Mouse (Mus musculus): ENCODE measurements around the gene Bscl2.
"Not testable (repeated sequence)": the region's sequence is repeated elsewhere in the genome, so short reads cannot be mapped to it uniquely, and the experiment has no call there.

Gene Bscl2

DNA sequence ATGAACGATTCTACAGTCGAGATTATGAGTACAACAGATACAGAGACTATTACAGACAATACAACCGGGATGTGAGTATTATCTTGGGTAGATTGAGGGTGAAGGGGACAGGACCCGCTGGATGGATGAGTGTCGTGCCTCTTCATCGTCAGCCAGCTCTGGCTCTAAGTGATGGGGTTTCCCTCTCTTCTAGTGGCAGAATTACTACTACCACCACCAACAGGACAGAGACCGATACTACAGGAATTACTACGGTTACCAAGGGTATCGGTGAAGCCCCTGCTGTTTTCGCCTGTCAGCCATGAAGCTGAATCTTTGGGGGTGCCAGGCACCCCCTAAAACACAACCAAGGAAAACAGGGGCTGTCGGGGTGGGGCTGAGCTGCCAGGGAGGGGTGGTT, 6.0 kb upstream of the Bscl2 start:
- no peak for DNase-seq

DNA sequence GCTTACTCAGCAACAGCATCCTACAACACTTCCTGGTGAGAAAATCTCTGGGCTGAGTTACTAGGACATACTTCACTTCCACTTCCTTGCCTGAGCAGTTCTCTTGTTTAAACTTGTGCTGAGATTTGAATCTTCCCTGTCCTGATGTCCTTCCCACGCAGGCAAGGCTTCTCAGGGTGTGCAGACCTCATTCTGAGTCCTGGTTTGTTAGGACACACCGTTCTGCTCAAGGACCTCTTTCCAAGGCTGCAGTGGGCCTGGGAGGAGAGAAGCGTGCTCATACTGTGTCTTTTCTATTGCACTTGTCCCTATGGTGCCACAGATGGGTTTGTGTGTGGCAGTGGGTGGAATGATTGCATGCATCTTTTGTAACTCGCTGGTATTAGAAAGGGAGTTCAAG, 4.3 kb upstream of the Bscl2 start:
- no peak for DNase-seq

DNA sequence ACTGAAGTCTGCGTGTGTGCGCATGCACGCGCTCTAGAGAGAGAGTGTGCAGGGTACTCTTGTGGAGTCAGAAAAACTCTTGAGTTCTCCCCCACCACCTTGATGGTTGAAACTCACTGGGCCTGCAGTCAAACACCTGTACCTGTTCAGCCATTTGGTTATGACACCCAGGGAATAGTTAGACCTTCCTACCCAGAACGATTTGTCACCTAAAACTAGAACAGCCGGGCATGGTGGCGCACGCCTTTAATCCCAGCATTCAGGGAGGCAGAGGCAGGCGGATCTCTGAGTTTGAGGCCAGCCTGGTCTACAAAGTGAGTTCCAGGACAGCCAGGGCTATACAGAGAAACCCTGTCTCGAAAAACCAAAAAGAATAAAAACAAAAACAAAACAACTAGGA, 940 bp upstream of the Bscl2 start:
- DNase-seq: not testable (repeated sequence)

DNA sequence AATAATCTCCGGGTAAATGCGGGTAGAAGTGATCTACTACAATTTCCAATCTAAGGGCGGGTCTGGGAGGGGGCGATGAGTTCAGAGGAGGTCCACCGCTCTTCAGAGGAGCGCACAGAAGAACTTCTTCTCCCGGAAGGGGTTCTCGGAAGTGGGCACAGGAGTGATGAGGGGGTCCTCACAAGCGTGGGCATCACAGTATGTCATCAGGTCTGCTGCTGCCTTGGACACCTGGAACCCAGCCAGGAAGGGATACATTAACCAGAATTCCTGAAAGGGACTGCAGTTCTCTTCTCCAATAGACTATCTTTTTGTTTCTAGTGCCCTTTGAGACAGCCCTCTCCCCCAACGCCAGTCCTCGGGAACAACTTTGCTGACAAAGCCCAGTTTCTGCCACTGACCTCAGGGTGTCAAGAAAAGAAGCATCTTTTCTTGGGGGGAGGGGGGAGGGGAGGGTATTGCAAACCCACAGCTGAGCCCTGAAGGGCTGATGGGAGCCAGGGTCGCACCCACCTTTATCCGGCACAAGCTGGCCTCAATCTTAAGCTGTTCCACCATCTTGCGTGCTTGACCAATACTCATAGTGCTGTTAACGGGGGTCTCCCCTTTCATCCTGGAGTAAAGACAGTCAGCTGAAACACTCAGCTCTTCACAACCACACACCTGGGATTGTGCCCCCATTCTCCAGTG, 919 bp downstream of the Bscl2 start:
- DNase-seq: peak; percentile 69 to 74

DNA sequence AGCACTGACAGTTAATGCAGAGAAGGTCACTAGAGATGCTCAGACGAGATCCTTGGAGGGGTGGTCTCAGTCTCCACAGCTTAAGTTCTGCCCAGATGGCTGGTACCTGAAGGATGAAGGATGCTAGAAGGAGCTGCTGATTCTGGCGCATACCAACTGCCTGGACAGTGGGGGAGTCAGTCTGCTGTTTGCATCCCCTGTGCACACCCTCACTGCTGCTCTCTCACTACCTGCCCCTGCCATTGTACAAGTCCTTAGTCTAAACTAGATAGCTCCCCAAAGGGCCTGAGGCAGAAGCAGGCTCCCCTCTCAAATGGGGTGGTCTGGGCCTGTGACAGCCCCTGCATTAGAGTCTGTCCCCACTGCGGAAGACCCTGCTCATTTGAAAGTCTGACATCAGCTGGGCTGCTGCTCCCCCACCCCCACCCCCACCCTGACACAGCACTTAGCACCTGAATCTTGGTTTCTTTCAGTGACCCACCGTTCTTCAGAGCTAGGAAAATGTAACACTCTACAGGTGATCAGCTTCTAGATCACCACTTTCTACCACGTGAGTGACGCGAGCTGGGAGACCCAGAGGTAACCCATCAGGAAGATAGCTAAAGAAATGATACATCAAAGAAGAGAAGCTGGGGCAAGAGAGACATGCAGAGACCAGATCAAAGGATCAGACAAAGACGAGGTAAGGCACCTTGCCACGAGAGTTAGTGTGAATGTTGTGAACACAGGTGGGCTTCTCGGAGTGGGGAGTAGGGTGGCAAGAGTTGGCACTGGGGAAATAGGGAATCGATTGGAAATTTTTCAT, 2.0 kb downstream of the Bscl2 start, which contains the start of gene Gng3:
Gene Gng3, minus strand, starts transcription at position 92 of the 805 bp plus-strand sequence.
- DNase-seq: peak; percentile 89 to 92

DNA sequence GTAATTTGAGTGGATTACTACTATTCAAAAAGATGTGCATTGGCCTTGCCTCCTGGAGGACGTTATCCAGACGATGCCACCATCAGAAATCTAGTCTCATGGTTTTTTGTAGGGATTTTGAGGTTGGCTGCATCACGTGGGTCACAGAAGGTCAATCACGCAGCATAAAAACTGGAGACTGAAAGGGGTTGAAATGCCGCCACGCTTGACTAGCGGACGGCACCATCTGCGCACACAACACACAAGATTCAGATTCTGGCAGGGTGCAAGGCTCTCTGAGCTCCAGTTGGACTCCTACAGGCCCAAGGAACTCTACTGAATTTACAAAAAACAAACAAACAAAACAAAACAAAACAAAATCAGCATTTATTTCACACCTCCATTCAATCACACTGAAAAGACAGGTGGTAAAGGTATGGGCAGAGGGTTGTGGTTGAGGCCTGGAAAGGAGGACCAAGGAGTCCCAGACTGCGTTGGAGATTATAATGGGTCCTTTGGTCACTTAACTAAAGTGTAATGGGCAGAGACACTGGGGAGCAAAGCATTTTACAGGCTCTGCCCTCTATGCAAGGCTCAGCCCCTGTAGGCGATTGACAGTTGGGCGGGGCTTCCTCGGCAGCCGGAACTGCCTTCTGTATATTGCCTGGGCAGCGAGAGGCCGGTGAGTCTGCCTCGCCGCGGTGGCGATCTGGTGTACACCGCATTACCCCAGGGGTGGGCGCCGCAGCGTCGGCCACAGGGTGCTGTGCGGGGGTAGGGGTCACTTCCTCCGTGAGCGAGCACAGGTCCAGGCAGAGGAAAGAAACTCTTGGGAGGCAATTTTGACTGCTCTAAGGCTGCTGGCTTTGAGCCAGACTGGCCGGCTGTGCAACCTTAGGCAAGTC, 2.9 kb downstream of the Bscl2 start:
- peak; percentile 86 to 89 for DNase-seq

DNA sequence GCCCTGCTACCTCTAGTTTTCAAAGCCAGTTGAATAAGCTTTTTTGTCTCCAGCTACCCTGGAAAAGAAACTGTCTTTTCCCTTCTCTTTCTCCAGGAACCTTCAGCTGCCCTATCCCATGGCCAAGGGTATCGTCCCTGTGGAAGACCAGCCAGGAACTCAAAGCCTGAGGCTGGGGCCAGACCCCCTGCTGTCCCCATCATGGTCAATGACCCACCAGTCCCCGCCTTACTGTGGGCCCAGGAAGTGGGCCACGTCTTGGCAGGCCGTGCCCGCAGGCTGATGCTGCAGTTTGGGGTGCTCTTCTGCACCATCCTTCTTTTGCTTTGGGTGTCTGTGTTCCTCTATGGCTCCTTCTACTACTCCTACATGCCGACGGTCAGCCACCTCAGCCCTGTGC, 3.7 kb downstream of the Bscl2 start:
- DNase-seq: peak in 1 of 2 experiments; percentile 50

DNA sequence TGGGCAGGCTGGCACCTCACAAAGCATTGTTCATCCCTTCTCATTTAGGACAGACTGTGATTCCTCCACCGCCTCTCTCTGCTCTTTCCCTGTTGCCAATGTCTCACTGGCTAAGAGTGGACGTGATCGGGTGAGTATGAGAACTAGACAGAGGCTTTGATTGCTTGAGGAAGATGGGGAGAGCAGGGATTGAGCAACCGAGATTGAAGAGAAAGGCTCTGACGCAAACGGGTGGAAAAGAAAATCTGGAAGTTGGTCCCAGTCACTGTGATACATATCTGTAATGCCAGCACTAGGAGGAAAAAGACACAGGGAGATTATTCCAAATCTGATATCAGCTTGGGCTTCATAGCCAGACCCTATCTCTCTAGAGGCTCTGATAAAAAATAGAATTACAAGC, 5.7 kb downstream of the Bscl2 start:
- DNase-seq: no peak

DNA sequence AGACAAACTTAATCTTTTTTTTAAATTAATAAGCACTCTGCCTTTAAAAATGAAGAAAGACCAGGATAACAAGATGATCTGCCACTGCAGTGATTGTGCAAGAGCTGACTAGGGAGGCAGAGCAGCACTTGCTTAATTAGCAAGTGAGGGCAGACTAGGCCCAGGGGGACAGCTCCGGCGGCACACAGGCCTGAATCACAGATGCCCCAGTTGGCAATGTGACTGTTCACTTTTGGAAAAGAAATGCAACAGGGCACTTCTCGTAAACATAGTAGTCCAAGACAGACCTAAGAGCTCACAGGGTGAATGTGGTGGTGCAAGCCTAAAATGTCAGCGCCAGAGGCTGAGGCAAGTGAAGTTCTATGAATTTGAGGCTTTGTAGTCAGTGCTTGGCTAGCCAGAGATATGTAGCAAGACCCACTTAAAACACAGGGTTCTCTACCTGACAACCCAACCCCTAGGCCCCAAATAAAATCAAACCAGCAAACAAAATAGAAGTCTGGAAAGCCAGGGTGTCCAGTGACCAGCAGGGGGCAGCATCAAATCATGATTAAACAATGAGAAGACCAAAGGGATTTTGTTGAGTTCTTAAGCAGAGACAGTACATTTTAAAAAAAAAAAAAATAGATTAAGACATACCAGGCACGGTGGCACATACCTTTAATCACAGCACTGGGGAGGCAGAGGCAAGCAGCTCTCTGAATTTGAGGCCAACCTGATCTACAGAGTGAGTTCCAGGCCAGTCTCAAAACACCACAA, 7.3 kb downstream of the Bscl2 start:
- peak; percentile 76 to 88 for DNase-seq

DNA sequence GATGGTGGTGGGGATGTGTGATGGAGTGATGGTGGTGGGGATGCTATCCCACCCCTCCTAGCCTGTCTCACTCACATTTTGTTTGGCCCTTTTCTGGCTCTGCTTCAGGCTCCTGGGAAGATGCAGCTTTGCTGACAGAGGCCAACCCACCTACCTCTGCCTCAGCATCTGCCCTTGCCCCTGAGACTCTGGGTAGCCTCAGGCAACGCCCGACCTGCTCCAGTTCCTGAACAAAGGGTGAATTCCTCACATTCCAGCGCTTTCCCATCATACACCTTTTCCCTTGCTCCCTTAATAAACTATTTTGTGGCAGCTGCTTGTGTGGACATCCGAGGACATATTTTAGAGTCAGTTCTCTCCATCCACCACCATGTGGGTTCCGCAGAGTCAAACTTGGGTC, 11.1 kb downstream of the Bscl2 start:
- no peak for DNase-seq

DNA sequence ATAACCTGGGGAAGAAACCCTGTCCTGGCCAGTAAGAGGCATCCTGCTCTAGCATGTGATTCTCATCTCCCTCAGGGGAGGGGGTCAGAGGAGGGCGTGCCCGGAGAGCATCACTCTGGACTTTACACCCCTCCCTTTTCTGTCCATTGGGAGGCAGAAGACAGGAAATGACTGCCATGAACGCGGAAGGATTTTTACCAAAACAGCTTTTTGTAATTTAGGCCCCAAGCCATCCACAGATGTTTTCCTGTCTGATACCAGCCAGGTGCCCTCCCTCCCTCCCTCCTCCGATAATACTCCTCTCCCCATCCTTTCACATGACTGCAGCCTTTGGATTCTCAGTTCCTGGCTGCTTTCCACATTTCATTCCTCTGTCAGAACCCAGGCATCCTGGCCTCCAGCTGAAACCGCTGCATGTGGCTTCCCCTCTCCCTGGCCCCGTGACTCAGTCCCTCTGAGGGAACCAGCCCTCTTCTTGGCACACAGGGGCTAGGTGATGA, 13.2 kb downstream of the Bscl2 start, which contains the start of gene Lrrn4cl:
Gene Lrrn4cl, plus strand, starts transcription at position 367 of the 500 bp plus-strand sequence.
- DNase-seq: no peak

DNA sequence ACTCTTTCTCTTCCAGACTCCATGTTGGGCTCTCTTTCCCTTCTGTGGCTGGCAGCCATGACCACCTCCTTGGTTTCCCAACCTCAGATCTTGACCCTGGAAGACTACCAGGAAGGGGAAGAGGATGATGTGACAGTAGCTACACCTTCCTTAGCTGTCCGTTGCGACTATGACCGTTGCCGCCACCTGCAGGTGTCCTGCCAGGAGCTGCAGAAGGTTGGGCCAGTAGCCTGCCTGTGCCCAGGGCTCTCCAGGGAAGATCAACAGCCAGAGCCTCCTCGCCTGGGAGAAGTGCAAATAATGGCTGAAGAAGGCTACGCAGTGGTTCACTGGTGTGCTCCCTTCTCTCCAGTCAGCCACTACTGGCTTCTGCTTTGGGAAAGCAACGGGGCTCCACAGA, 14.4 kb downstream of the Bscl2 start:
- no peak for DNase-seq

DNA sequence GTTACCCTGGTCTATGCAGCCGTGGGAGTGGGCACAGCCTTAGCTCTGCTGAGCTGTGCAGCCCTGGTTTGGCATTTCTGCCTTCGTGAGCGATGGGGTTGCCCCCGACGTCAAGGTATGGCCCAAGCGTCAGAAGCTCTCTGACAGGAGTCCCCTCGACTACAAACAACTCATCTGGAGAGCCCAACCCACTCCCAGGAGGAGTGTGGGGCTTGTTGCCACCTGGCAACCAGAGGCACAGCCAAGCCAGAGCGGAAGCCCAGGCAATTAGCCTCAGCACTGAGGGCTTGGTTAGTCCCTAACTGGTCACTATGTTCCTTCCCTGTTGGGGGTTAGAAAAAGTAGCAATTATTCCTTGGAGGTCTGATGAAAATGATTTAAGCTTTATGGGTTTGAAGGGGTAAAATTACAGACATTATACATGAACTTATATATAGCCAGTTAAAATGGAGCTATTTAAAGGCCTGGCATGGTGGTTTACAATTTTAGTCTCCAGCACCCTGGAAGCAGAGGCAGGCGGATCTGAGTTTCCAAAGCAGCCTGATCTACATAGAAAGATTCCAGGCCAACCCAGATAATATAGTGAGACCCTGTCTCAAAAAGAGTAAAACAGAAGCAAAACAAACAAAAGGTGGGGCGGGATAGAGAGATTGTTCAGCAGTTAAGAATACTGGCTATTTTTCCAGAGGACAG, 15.1 kb downstream of the Bscl2 start:
- DNase-seq: no peak

DNA sequence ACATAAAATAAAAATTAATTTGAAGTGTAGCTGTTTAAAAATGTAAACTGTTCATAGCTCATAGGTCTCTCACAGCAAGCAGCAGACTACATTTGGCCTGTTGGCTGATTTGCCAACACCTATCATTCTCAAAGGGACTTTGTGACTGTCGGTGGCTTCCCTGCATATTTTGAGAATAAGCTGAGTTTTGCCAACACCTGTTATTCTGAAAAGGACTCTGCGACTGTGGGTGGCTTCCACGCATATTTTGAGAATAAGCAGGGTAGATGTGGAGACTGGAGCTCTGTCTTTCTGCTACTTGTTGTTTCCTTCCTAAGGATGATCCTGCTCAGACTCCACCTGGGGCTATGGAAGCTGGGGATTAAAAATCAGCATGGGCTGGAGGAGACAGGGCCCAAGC, 15.8 kb downstream of the Bscl2 start:
- no peak for DNase-seq

DNA sequence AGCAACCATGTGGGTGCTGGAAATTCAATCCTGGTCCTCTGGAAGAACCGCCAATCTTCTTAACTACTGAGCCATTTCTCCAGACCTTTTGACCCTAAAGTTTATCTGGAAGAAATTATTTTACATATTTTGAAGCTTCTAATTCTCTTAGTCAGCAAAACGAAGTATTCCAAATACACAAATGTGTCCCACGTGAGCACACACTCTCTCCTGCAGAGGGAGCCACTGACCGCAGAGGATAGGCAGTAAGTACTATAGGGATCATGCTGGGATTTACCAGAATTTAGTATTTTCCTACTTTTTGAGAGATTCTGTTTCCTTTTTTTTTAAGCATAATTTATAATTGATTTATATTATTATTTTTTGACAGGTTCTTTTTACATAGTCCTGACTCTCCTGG, 20.4 kb downstream of the Bscl2 start:
- DNase-seq: peak in 1 of 2 experiments; percentile 67

DNA sequence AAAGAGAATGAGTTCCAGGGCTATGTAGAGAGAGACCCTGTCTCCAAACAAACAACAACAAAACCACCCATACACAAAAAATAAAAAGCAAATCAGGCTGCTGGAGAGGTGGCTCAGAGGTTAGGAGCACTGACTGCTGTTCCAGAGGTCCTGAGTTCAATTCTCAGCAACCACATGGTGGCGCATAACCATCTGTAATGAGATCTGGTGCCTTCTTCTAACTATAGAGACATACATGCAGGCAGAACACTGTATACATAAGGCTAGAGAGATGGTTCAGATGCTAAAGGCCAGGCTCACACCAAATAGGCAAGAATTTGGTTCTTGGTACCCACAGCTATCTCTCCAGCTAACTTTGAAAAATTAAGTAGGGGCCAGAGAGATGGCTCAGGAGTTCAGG, 21.8 kb downstream of the Bscl2 start:
- peak in 1 of 2 experiments; percentile 56 for DNase-seq

DNA sequence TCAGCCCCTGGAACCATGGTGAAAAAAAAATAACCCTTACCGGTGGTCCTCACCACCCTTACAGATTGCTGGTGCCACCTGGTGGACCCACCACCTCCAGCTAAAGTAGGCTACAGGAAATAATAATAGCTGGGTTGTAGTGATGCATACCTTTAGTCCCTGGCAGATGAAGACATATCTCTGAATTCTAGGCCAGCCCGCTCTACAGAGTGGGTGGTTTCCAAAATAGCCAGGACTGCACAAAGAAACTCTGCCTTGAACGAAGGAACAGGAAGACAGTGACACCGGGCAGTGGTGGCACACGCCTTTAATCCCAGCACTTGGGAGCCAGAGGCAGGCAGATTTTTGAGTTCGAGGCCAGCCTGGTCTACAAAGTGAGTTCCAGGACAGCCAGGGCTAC, 27.0 kb downstream of the Bscl2 start:
- no peak for DNase-seq

DNA sequence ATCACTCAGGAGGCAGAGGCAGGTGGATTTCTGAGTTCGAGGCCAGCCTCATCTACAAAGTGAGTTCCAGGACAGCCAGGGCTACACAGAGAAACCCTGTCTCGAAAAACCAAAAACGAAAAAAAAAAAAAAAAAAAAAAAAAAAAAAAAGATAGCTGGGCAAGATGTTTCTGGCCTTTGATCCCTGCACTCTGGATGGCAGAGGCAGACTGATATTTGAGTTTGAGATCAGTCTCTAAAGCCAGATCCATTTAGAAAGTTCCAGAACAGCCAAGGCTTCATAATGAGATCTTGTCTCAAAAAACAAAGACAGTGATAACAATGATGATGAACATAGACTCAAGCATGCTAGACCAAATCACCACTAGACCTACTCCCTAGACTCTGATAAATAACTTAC, 33.1 kb downstream of the Bscl2 start:
- DNase-seq: not testable (repeated sequence)

DNA sequence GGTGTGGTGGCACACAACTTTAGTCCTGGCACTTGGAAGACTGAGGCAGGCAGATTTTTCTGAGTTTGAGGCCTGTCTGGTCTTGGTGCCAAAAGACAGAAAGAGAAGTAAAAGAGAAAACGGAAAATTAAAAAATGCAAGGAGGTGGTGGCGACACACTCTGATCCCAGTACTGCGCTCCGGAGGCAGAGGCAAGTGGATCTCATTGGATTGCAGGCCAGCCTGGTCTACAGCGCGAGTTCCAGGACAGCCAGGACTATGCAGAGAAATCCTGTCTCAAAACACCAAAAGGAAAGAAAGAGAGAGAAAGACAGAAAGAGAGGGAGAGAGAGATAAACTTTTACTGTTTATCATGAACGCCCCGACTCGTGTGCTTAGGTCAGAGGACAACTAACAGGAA, 33.6 kb downstream of the Bscl2 start:
- no peak for DNase-seq

DNA sequence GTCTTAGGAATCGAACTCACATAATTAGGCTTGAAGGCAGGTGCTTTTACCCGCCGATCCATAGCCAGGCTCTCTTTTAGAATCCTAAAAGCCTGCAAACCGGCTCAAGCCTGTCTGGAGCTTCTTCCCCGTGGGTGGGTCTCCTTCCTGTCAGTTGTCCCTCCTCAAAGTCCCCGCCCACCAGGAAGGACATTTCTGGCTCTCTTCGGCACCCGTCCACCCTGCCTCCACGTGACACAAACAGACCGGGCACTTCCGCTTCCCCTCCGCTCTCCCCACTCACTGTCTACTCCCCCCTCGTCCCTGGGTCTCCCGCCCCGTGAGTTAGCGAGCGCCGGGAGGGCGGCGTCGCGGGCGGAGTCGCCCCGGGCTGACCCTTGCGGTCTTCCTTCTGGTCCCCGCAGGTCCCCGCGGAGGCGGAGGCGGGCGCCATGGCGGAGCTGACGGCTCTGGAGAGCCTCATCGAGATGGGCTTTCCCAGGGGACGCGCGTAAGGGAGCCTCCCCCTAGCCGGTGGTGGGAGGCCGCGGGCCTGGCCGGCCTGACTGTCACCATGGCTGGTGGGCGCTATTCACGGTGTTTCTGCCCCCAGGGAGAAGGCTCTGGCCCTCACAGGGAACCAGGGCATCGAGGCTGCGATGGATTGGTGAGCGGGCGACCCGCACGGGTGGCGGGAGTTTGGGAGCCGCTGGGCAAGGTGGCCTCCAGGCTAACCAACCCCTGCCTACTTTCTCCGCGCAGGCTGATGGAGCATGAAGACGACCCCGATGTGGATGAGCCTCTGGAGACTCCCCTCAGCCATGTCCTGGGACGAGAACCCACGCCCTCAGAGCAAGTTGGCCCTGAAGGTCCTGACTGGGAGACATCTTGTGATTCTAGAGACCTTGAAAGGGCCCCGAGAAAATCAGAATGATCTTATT, 34.3 kb downstream of the Bscl2 start, which contains the start of gene Ubxn1:
Gene Ubxn1, plus strand, starts transcription at position 230 of the 920 bp plus-strand sequence.
- DNase-seq: peak; percentile 98 to 99
